Mouse (Mus musculus): ENCODE data around the gene Folr2. TPM values are rescaled to one million over a fixed set of nuclear protein-coding genes. Genes with fewer than 3 reads are reported as not detected.

The Folr2 gene
- polyA plus RNA-seq (2014; fragmentation: Nextera tagmentation; extraction: Ambion mirVana), result 3.5 TPM in 1 of 2 replicates, not detected in the other

DNA sequence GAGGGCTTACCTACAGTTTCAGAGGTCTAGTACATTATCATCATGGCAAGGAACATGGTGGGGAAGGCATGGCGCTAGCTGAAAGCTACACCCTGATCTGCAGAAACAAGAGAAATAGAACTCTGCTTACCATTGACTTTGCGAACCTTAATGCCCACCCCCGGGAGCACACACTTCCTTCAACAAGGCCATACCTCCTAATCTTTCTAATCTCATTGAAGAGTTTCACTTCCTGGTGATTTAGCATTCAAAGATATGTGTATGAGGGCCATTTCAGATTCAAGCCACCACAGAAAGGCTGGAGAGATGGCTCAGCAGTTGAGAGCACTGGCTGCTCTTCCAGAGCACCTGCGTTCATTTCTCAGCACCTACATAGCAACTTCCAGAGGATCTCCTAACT lies at the start of gene Folr2:
TSS of gene Folr2 (minus strand) at position 101 of the 400 bp plus-strand sequence.
- no peak for ATAC-seq (ENCODE audit: low read depth)
- WGBS, result 93% methylated on average over 4 of the region's 4 CpGs
- H3K27ac ChIP-seq (ENCODE audit: low read depth, low read length), result no peak within 1 kb of the TSS

DNA sequence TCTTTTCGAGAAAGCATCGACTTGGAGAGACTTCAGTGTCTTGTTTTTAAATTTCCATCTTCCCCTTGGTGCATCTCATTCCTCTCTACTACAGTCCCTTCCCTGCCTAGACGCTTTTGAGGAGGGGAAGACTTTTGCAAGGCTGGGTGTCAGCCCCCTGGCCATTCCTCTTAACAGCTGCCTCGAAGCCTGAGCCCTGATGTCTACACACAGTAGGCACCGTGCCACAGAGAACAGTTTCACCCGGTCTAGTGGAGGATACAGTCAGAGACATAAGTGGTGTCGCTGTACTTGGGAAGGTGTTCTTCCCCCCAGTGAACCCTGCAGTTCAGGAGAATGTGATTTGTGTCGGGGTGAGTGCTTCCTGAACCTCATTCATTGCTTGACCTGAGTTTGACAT lies 49.7 kb upstream of the Folr2 start:
- Histone ChIP-seq H3K4me2 (ENCODE audit: low read depth, low read length) (peak overlapping the region; percentile 82), H3K9me3 (ENCODE audit: control insufficient read depth, low read length) (no peaks in the 10 kb centered on the region), H3K4me3 (ENCODE audit: low read depth, low read length) (peak overlapping the region; percentile 81), H3K9ac (replicated peaks; ENCODE audit: low read depth, low read length) (peak overlapping the region; percentile 87; the same call in 1 of the 2 replicates), H3K36me3 (ENCODE audit: control insufficient read depth, insufficient read depth, low read length) (peaks cover 12% of the 10 kb centered on the region), H3K27ac (ENCODE audit: low read depth, low read length) (no peak overlapping the region), H3K27me3 (ENCODE audit: control insufficient read depth, insufficient read depth, low read length) (no peaks in the 10 kb centered on the region), H3K4me1 (ENCODE audit: control insufficient read depth, insufficient read depth, low read length) (peaks cover 10% of the 10 kb centered on the region; the same call in 1 of the 2 replicates)
- WGBS, result 79% methylated on average over 8 of the region's 8 CpGs
- ATAC-seq (ENCODE audit: low read depth), result no peak

More for the DNA sequence above, at the start of gene Folr2:
- no peak within 1 kb of the TSS for H3K4me3 ChIP-seq (ENCODE audit: low read depth, low read length)
- H3K27me3 ChIP-seq (ENCODE audit: control insufficient read depth, insufficient read depth, low read length), result no peaks in the 10 kb centered on the region
- no peaks in the 10 kb centered on the region for H3K4me1 ChIP-seq (ENCODE audit: control insufficient read depth, insufficient read depth, low read length)
- H3K4me2 ChIP-seq (ENCODE audit: low read depth, low read length), result no peak within 1 kb of the TSS
- no peaks in the 10 kb centered on the region for H3K9me3 ChIP-seq (ENCODE audit: control insufficient read depth, low read length)
- H3K9ac ChIP-seq (replicated peaks; ENCODE audit: low read depth, low read length), result no peak within 1 kb of the TSS
- no peaks in the 10 kb centered on the region for H3K36me3 ChIP-seq (ENCODE audit: control insufficient read depth, insufficient read depth, low read length)

DNA sequence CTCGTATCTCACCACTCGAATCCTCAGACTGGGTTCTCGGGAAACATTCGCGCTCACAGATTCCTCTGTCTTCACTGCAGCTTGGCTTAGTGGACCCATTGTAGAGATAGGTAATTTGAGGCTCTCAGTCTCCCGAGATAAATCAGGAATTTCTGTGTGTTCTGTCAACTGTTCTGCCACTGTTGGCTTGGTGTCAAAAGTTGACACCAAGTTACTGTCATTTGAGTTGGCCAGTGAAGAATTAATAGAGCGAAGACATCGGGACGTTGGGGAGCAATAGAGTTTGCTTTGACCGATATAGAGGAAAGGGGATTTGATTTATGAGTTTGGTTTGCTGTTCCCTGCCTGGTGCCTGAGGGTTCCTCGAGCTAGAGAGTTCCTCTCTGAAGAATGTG lies 49.3 kb upstream of the Folr2 start, which contains the start of gene Tomt:
TSS of gene Tomt (minus strand) at position 73 of the 395 bp plus-strand sequence.
- peak within 1 kb of the TSS; percentile 85 for H3K4me2 ChIP-seq (ENCODE audit: low read depth, low read length)
- H3K9ac ChIP-seq (replicated peaks; ENCODE audit: low read depth, low read length), result peak within 1 kb of the TSS; percentile 87
- peaks cover 12% of the 10 kb centered on the region for H3K36me3 ChIP-seq (ENCODE audit: control insufficient read depth, insufficient read depth, low read length)
- ATAC-seq (ENCODE audit: low read depth), result no peak
- H3K4me1 ChIP-seq (ENCODE audit: control insufficient read depth, insufficient read depth, low read length), result peaks cover 10% of the 10 kb centered on the region; the same call in 1 of the 2 replicates
- peak within 1 kb of the TSS; percentile 95 for H3K27ac ChIP-seq (ENCODE audit: low read depth, low read length)
- 17% methylated on average over 11 of the region's 11 CpGs for WGBS
- H3K4me3 ChIP-seq (ENCODE audit: low read depth, low read length), result peak within 1 kb of the TSS; percentile 81
- H3K9me3 ChIP-seq (ENCODE audit: control insufficient read depth, low read length), result no peaks in the 10 kb centered on the region
- no peaks in the 10 kb centered on the region for H3K27me3 ChIP-seq (ENCODE audit: control insufficient read depth, insufficient read depth, low read length)

DNA sequence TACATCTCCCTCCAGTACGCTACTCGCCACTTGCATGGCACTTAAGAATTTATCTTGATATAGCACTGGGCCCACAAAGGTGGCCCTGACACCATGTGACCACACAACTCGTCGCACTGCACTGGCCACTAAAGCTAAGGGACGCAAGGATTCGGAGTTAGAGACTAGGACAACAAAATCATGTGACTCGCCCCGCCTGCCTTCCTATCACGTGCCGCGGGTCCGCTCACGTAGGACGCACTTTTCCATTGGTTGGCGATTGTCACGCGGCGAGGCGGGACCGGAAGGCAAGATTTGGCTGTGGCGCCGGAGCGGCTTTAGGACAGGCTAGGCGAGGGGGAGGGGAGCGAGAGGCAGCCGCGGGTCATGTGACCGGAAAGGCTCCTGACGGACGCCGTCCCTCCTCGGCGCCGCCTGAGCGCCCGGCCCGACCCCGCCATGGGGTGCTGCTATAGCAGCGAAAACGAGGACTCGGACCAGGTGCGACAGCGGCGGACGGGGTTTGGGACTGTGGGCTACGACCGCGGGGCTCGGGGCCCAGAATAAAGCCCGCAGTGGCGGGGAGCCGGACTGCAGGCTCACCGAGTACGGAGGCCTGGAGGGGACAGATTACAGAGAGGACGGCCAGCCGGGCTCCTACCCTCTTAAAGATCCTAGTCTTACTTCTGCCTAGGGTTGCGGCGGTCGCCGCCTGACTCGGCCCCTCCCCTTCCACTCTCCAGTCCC lies 48.7 kb upstream of the Folr2 start, which contains the start of gene Lamtor1:
TSS of gene Lamtor1 (plus strand) at position 344 of the 726 bp plus-strand sequence.
- under 1% methylated on average over 61 of the region's 61 CpGs for WGBS
- ATAC-seq (ENCODE audit: low read depth), result peak; percentile 97

DNA sequence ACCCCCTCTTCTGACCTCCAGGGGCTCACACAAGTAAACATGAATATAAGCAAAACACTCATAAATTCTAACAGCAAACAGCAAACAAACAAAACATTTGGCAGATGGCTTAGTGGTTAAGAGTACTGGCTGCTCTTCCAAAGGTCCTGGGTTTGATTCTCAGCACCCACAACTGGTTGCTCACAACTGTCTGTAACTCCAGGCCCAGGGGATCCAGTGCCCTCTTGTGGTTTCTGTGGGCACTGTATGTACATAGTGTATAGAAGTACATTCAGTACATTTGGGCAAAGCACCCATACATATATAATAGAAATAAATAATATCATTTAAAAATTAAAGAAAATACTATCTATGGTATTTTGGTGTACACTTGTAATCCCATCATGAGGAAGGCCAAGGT lies 45.9 kb upstream of the Folr2 start:
- H3K9ac ChIP-seq (replicated peaks; ENCODE audit: low read depth, low read length), result no peak overlapping the region
- no peak overlapping the region for H3K27ac ChIP-seq (ENCODE audit: low read depth, low read length)
- no peak for ATAC-seq (ENCODE audit: low read depth)
- H3K27me3 ChIP-seq (ENCODE audit: control insufficient read depth, insufficient read depth, low read length), result no peaks in the 10 kb centered on the region
- no peaks in the 10 kb centered on the region for H3K9me3 ChIP-seq (ENCODE audit: control insufficient read depth, low read length)
- no peaks in the 10 kb centered on the region for H3K36me3 ChIP-seq (ENCODE audit: control insufficient read depth, insufficient read depth, low read length)
- no peak overlapping the region for H3K4me3 ChIP-seq (ENCODE audit: low read depth, low read length)
- H3K4me1 ChIP-seq (ENCODE audit: control insufficient read depth, insufficient read depth, low read length), result peaks cover 10% of the 10 kb centered on the region; the same call in 1 of the 2 replicates
- no peak overlapping the region for H3K4me2 ChIP-seq (ENCODE audit: low read depth, low read length)

More for the DNA sequence above, 48.7 kb upstream of the Folr2 start, which contains the start of gene Lamtor1:
- Histone ChIP-seq H3K9me3 (ENCODE audit: control insufficient read depth, low read length) (no peaks in the 10 kb centered on the region), H3K4me3 (ENCODE audit: low read depth, low read length) (peak within 1 kb of the TSS; percentile 81), H3K27ac (ENCODE audit: low read depth, low read length) (peak within 1 kb of the TSS; percentile 95), H3K36me3 (ENCODE audit: control insufficient read depth, insufficient read depth, low read length) (peaks cover 10% of the 10 kb centered on the region; the same call in 1 of the 2 replicates), H3K27me3 (ENCODE audit: control insufficient read depth, insufficient read depth, low read length) (no peaks in the 10 kb centered on the region), H3K9ac (replicated peaks; ENCODE audit: low read depth, low read length) (peak within 1 kb of the TSS; percentile 87), H3K4me2 (ENCODE audit: low read depth, low read length) (peak within 1 kb of the TSS; percentile 85), H3K4me1 (ENCODE audit: control insufficient read depth, insufficient read depth, low read length) (peaks cover 10% of the 10 kb centered on the region; the same call in 1 of the 2 replicates)

DNA sequence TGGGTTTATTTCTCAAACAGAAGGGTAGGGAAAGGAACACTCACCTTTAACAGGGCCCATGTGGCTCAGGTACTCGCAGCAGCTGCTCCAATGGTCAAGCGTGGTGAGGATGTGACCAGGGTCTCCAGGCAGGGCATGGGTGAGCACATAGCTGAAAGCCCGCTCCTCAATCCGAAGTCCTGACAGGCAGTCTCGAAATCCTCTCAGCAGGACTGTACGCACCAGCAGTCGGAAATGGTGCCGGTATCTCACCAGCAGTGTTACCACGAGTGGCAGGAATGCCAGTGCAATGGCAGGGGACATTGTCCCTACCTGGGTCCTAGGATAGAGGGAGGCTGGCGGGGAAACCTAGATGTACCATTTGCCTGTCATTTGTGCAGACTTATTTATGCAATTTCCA lies 45.0 kb upstream of the Folr2 start:
- H3K36me3 ChIP-seq (ENCODE audit: control insufficient read depth, insufficient read depth, low read length), result no peaks in the 10 kb centered on the region
- H3K9me3 ChIP-seq (ENCODE audit: control insufficient read depth, low read length), result no peaks in the 10 kb centered on the region
- no peak overlapping the region for H3K4me3 ChIP-seq (ENCODE audit: low read depth, low read length)
- no peak for ATAC-seq (ENCODE audit: low read depth)
- no peak overlapping the region for H3K9ac ChIP-seq (replicated peaks; ENCODE audit: low read depth, low read length)
- H3K27me3 ChIP-seq (ENCODE audit: control insufficient read depth, insufficient read depth, low read length), result no peaks in the 10 kb centered on the region
- H3K4me2 ChIP-seq (ENCODE audit: low read depth, low read length), result no peak overlapping the region
- H3K4me1 ChIP-seq (ENCODE audit: control insufficient read depth, insufficient read depth, low read length), result peaks cover 11% of the 10 kb centered on the region; the same call in 1 of the 2 replicates
- no peak overlapping the region for H3K27ac ChIP-seq (ENCODE audit: low read depth, low read length)
- 94% methylated on average over 10 of the region's 10 CpGs for WGBS

DNA sequence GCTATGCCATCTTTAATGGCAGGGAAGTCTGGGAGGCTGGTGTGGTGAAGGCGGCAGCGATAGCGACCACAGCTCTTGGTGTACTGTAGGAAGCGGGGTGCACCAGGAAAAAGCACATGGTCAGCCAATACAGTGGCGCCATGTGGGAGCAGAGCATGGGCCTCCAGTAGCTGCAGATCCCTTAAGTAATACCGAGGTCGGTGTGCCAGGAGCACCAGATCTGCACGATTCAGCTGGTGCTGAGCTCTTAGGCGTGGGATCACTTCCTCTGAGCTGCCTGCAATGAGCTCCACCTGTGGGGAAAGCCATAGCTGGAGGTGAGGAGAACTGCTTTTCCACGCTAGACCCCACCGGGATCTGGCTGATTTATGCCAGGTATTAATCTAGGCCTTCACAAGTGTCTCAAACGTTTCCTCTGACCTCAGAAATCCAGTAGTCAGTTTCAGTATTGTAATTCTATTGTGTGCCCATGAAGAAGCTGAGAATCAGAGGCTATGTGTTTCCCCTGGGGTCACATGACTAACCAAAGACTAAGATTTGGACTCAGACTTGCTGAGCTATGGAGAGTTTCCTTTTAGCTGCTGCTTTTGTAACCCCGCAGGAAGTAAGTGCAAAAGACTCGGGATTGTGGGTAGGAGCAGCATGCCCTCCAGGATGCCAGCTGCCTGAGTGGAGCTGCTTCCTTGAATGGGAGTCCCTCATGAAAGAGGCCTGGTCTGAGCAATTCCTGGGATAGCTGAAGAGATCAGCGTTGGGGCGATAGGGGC lies 43.5 kb upstream of the Folr2 start:
- 91% methylated on average over 16 of the region's 16 CpGs for WGBS
- 0 out of 2 replicates have a peak, but pooled peaks cover 4% of the 10 kb centered on the region for H3K4me1 ChIP-seq (ENCODE audit: control insufficient read depth, insufficient read depth, low read length)
- no peak for ATAC-seq (ENCODE audit: low read depth)

DNA sequence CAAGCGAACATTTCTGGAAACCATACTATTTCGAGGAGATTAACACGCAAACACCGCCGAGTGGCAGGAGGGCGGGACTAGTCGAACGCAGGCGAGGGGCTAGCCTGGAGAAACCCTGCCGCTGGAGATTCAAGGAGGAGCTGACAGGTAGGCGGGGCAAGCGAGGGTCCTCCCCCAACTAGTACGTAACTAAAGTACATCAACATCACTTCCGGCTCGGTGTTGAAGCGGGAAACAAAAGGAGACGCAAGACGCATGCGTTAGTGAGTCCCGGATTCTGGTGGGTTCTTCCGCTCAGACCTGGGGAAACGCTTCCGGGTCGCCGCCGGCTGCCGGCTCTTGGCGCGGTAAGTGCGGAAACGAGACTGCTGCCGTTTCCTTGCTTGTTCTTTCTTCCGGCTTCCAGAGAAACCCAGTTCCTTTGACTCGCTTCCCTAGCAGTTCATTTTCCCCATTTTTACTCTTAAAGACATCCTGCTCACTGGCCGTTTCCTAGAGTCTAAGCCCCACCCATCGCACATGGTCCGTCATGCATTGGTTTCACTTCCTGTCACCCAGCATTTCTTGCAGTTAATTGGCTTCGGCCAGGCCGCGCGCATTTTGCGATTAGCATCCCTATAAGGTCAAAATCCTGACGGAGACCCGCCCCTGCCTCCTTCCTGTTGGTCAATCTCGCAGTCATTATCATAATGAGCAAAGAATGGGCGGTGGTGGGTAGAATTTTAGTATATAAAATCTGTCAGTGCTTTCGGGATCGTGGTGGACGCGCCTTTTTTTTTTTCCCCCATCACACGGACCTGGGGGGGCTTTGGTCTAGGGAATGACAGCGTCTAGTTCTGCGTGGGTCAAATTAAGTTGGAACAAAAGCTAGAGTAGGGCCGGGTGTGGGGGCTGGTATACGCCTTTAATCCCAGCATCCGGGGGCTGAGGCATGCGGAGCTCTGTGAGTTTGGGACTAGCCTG lies 39.4 kb upstream of the Folr2 start:
- peak overlapping the region; percentile 91 for H3K27ac ChIP-seq (ENCODE audit: low read depth, low read length)
- ATAC-seq (ENCODE audit: low read depth), result peak; percentile 98
- H3K9me3 ChIP-seq (ENCODE audit: control insufficient read depth, low read length), result no peaks in the 10 kb centered on the region
- peak overlapping the region; percentile 46 for H3K9ac ChIP-seq (replicated peaks; ENCODE audit: low read depth, low read length)
- peak overlapping the region; percentile 55 for H3K4me2 ChIP-seq (ENCODE audit: low read depth, low read length)
- H3K27me3 ChIP-seq (ENCODE audit: control insufficient read depth, insufficient read depth, low read length), result no peaks in the 10 kb centered on the region
- under 1% methylated on average over 57 of the region's 57 CpGs for WGBS
- H3K4me1 ChIP-seq (ENCODE audit: control insufficient read depth, insufficient read depth, low read length), result 0 out of 2 replicates have a peak, but pooled peaks cover 5% of the 10 kb centered on the region
- no peaks in the 10 kb centered on the region for H3K36me3 ChIP-seq (ENCODE audit: control insufficient read depth, insufficient read depth, low read length)
- H3K4me3 ChIP-seq (ENCODE audit: low read depth, low read length), result peak overlapping the region; percentile 54

More for the DNA sequence above, 43.5 kb upstream of the Folr2 start:
- no peak overlapping the region for H3K9ac ChIP-seq (replicated peaks; ENCODE audit: low read depth, low read length)
- H3K27ac ChIP-seq (ENCODE audit: low read depth, low read length), result no peak overlapping the region
- no peak overlapping the region for H3K4me3 ChIP-seq (ENCODE audit: low read depth, low read length)
- H3K9me3 ChIP-seq (ENCODE audit: control insufficient read depth, low read length), result no peaks in the 10 kb centered on the region
- no peaks in the 10 kb centered on the region for H3K36me3 ChIP-seq (ENCODE audit: control insufficient read depth, insufficient read depth, low read length)
- no peaks in the 10 kb centered on the region for H3K27me3 ChIP-seq (ENCODE audit: control insufficient read depth, insufficient read depth, low read length)
- H3K4me2 ChIP-seq (ENCODE audit: low read depth, low read length), result no peak overlapping the region

All from neural tube, embryonic 14.5 days (tissue).